Mouse (Mus musculus) ES-Bruce4 (cell line): ENCODE measurements around the gene 4921536K21Rik. TPM values are rescaled to one million over a fixed set of nuclear protein-coding genes. Genes with fewer than 3 reads are reported as not detected.

Source experiments
- H3K27ac ChIP-seq: 2 replicates; pipeline ENCODE4 v1.5.1; 2012; ENCODE audit warnings: low read length, inconsistent platforms; ENCODE audit not compliant: insufficient read depth
- H3K27me3 ChIP-seq: 2 replicates; pipeline ENCODE4 v1.6.1; 2012; ENCODE audit warnings: mild to moderate bottlenecking, low read length, inconsistent platforms; ENCODE audit not compliant: control insufficient read depth, poor library complexity, insufficient read depth, severe bottlenecking
- H3K36me3 ChIP-seq: 2 replicates; pipeline ENCODE4 v1.6.1; 2012; ENCODE audit warnings: inconsistent platforms, mild to moderate bottlenecking, low read length, moderate library complexity; ENCODE audit not compliant: control insufficient read depth, poor library complexity, insufficient read depth, severe bottlenecking
- H3K4me1 ChIP-seq: one replicate; pipeline ENCODE4 v1.8.1; 2011; ENCODE audit warnings: low read length; ENCODE audit not compliant: control insufficient read depth, insufficient read depth
- H3K4me3 ChIP-seq: 2 replicates; pipeline ENCODE4 v1.5.1; 2011; ENCODE audit warnings: low read depth, mild to moderate bottlenecking, low read length
- H3K9ac ChIP-seq: 2 replicates; pipeline ENCODE4 v1.6.1; 2012; ENCODE audit warnings: low read depth, mild to moderate bottlenecking, inconsistent platforms; ENCODE audit not compliant: poor library complexity, severe bottlenecking
- H3K9me3 ChIP-seq: replicated peaks from 2 replicates; pipeline ENCODE4 v1.6.1; 2012; ENCODE audit warnings: mild to moderate bottlenecking, low read length, inconsistent platforms; ENCODE audit not compliant: control insufficient read depth, poor library complexity, insufficient read depth, severe bottlenecking
- CTCF ChIP-seq: IDR thresholded peaks from one replicate; pipeline ENCODE4 v1.8.1; 2011; ENCODE audit warnings: low read depth, low read length
- EP300 ChIP-seq: IDR thresholded peaks from 2 replicates; pipeline ENCODE4 v1.6.1; 2011; ENCODE audit warnings: low read depth, low read length; ENCODE audit not compliant: insufficient read depth
- POLR2A ChIP-seq: IDR thresholded peaks from one replicate; pipeline ENCODE4 v1.8.1; 2011; ENCODE audit warnings: low read length; ENCODE audit not compliant: insufficient read depth
- polyA plus RNA-seq: library from polyadenylated mRNA; stranded (reverse); fragments of >200 nt; gene quantifications from 2 replicates; pipeline ENCODE4 v1.2.4, GENCODE M21; 2011; ENCODE audit warnings: low read depth; ENCODE audit not compliant: missing spikeins, insufficient read depth, insufficient read length

The 4921536K21Rik gene
- polyA plus RNA-seq, 1 experiment = 0.72 TPM

- H3K9me3 ChIP-seq = no peaks in the 10 kb centered on the region
- H3K36me3 ChIP-seq = no peaks in the 10 kb centered on the region
- H3K4me3 ChIP-seq = no peak overlapping the region
- no peaks in the 10 kb centered on the region for H3K27me3 ChIP-seq
- H3K9ac ChIP-seq = no peak overlapping the region
- TF ChIP-seq POLR2A (no peak), EP300 (no peak), CTCF (no peak)
- H3K27ac ChIP-seq = no peak overlapping the region
- H3K4me1 ChIP-seq = no peaks in the 10 kb centered on the region
These were observed 27.2 kb upstream of the 4921536K21Rik start for GRCm38 (mm10) chr11:3922115-3922514.

- Histone ChIP-seq H3K4me3 (no peak overlapping the region), H3K27ac (no peak overlapping the region), H3K9ac (no peak overlapping the region), H3K9me3 (no peaks in the 10 kb centered on the region), H3K36me3 (no peaks in the 10 kb centered on the region), H3K27me3 (no peaks in the 10 kb centered on the region), H3K4me1 (no peaks in the 10 kb centered on the region)
- TF ChIP-seq CTCF = peak; percentile 90
- no peak for TF ChIP-seq POLR2A
- no peak for TF ChIP-seq EP300
These were observed 26.5 kb upstream of the 4921536K21Rik start for GRCm38 (mm10) chr11:3921281-3921850.

GRCm38 (mm10) chr11:3920476-3920875 is 25.6 kb upstream of the 4921536K21Rik start:
- no peaks in the 10 kb centered on the region for H3K27me3 ChIP-seq
- no peak overlapping the region for H3K27ac ChIP-seq
- H3K9ac ChIP-seq = no peak overlapping the region
- TF ChIP-seq EP300 = no peak
- TF ChIP-seq POLR2A = no peak
- no peak for TF ChIP-seq CTCF
- H3K36me3 ChIP-seq = no peaks in the 10 kb centered on the region
- no peak overlapping the region for H3K4me3 ChIP-seq
- no peaks in the 10 kb centered on the region for H3K4me1 ChIP-seq
- no peaks in the 10 kb centered on the region for H3K9me3 ChIP-seq

- Histone ChIP-seq H3K9me3 (no peaks in the 10 kb centered on the region), H3K36me3 (no peaks in the 10 kb centered on the region), H3K27ac (no peak overlapping the region), H3K9ac (no peak overlapping the region), H3K27me3 (no peaks in the 10 kb centered on the region), H3K4me3 (no peak overlapping the region), H3K4me1 (no peaks in the 10 kb centered on the region)
- TF ChIP-seq POLR2A (no peak), CTCF (peak; percentile 61)
These were observed 23.8 kb upstream of the 4921536K21Rik start for GRCm38 (mm10) chr11:3918738-3919137.

- Histone ChIP-seq H3K27ac (peak within 1 kb of the TSS; percentile 60), H3K9ac (peak within 1 kb of the TSS; percentile 65), H3K27me3 (no peaks in the 10 kb centered on the region), H3K36me3 (no peaks in the 10 kb centered on the region), H3K4me3 (peak within 1 kb of the TSS; percentile 72), H3K4me1 (no peaks in the 10 kb centered on the region), H3K9me3 (no peaks in the 10 kb centered on the region)
- peak; percentile 92 for TF ChIP-seq CTCF
- no peak for TF ChIP-seq POLR2A
- TF ChIP-seq EP300 = no peak
These were observed 19.4 kb upstream of the 4921536K21Rik start, which contains the start of gene Slc35e4 for GRCm38 (mm10) chr11:3914109-3914840. TSS of gene Slc35e4 (minus strand) at chr11:3914664.
